Mouse (Mus musculus) thymus, adult 2 months (tissue): ENCODE results near the gene Tmem258.

Experiments
- CTCF ChIP-seq: fragments of 200-500 bp; IDR thresholded peaks from 2 replicates; pipeline ENCODE4 v1.5.1; 2012; ENCODE audit warnings: mild to moderate bottlenecking, control low read depth, low read length, moderate library complexity, borderline replicate concordance; ENCODE audit not compliant: control insufficient read depth, poor library complexity, insufficient read depth; ENCODE audit errors: extremely low read depth
- POLR2A ChIP-seq: fragments of 200-500 bp; IDR thresholded peaks from 2 replicates; pipeline ENCODE4 v1.6.1; 2012; ENCODE audit warnings: mild to moderate bottlenecking, low read length, control low read depth, moderate library complexity; ENCODE audit not compliant: control insufficient read depth, poor library complexity, insufficient read depth; ENCODE audit errors: extremely low read depth

DNA sequence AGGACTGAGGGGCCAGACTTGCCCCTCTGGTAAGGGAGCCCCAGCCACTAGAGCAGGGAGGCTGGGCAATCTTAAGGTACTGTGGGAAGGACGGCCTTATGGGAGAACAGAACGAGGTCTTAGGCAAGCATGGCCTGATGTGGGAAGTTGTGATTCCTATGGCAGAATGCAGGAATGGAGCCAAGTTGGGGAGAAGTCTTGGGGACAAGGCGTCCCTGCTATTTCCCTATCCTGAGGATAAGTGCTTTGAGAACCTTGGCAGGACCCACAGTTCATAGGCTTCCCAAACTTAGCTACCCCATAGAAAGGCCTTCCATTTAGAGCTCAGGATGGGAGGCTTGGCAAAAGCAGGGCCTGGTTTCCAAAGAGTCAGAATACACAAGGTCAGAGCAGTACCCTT lies 5.0 kb downstream of the Tmem258 start:
- TF ChIP-seq CTCF (no peak), POLR2A (no peak)
